Mouse (Mus musculus) megakaryocyte progenitor cell, adult 5-6 weeks (primary cell): Measurements from ENCODE around the gene Stn1. TPM values are rescaled to one million over a fixed set of nuclear protein-coding genes. Genes with fewer than 3 reads are reported as not detected.
"Not testable (repeated sequence)": the region's sequence is repeated elsewhere in the genome, so short reads cannot be mapped to it uniquely, and the experiment has no call there.

Experiments
- ATAC-seq: replicated peaks from 2 replicates; pipeline ENCODE4 v1.8.0; 2016; ENCODE audit warnings: mild to moderate bottlenecking, moderate TSS enrichment, inconsistent platforms; ENCODE audit not compliant: poor library complexity
- total RNA-seq, 2 experiments: library from RNA; stranded (forward) in 1 of 2; stranded (reverse) in 1 of 2; fragments of 157-497, 149-512 nt in 1 of 2; fragments of 200-1000 nt in 1 of 2; gene quantifications; 2 replicates each; pipeline versions ENCODE4 v1.2.3 to v1.2.4; 2015 to 2017

Stn1 gene
- total RNA-seq (2015) (5.3 and 7.7 TPM in 2 replicates), total RNA-seq (2017) (5.6 and 6.0 TPM in 2 replicates)

DNA sequence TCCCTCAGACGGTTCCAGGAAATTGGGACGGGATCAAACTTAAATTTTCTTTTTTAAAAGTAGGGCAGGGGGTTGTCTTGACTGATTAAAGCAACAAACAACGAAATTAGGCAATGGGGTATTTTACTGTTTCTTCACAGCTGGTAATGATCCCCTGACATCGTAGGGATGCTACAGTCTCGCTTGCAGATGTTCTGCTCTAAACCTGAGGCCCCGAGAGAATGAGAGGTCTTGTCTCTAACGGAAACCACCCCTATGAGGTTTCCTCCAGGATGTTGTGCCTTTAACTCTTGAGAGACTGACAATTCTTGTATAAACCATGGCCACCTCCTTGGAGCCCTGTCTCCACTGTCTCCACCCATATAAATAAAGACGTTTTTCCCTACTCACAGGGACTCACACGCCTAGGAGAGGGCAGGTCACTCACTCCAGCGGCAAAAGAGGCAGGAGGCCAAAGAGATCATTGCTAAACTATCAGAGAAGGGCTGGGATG lies at the start of gene Stn1:
Gene Stn1, minus strand, starts transcription at position 208 of the 493 bp plus-strand sequence.
- peak; percentile 24 for ATAC-seq

DNA sequence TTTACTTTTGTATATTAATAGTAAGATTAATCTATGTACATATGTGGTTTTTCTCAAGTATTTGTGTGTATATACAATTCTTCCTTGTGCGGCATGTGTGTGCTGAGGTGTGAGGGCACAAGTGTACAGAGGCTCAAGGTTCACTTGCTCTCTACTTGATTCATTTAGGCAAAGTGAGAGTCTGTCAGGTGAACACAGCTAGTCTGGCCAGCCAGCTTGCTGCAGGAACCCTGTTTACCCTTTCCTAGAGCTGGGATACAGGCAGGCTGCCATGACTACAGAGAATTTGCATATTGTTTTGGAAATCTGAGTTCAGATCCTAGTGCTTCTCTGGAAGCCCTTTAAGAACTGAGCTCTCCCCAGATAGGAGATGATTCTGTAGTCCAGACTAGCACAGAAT lies 49.7 kb upstream of the Stn1 start:
- ATAC-seq = no peak

DNA sequence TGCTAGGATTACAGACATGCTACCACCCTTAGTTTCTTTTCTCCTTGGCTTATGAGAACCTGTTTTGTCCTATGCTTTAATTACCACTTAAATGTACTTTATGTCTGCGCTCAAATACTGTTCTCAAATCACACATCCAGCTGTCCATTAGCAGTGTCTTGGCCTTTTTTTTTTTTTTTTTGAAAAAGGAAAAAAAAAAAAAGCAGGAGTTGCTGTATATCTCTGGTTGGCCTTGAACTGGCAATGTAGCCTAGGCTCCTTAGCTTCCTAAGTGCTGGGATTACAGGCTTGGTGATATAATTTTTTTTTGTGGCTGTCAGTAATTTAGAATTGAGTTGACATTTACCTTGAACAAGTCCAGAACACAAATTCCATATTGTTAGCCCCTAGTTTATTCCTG lies 48.5 kb upstream of the Stn1 start:
- ATAC-seq = no peak

DNA sequence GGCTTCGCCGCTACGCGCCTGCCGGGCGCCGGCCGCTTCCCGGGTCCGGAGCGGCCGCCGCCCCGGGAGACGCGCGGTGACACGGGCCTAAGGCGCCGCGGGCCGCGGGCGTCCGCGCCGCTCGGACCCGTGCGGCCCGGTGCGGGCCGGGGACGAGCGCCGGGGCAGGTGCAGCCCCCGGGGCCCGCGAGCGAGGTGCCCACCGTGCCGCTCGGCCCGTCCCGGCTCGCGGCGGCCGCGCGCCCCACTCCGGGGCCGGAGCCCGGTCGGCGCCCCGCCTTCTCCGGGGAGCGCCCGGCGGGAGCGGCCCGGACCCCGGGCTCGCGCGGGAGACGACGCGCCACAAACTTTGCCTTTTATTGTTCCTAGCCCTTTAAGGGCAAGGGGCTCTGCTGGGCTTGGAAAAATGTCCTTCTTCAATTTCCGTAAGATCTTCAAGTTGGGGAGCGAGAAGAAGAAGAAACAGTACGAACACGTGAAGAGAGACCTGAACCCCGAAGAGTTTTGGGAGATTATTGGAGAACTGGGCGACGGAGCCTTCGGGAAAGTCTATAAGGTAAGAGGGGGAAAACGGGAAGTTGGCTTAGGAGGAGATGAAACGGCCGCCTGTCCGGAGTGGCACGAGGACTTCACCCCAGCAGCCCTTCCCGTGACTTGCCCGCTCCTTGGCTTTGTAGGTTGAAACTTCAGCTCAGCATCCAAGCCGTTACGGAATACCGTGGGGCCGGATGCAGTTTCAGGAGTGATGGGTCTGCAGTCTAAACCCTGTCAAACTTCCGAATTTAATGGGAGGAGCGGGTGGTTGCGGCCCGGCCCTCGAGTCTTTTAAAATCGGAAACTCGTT lies 42.7 kb upstream of the Stn1 start:
- ATAC-seq = peak; percentile 20

DNA sequence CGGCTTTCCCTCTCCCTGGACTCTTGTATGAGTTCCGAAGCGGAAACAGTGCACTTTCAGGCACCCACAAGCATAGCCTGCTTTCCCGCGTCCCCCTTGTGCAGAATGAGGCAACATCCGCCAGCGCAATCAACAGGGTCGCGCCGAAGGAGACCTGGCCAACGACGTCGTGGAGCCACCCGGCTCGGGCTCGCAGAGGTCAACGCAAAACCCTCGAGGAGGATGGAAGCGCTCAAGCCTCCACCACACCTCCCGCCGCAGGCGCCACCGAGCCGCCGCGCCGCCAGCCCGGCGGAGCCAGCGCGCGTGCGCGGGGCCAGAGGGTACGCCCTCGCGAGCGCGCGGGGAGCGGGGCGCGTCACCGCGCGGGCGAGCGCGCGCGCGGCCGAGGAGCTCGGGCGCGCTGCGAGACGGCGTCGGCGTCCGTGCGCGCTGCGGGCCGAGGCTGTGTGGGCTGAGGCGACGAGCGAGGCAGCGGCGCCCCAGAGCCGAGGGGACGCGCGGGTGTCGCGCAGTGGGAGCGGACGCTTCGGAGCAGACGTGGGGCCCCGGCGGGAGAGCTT lies 42.0 kb upstream of the Stn1 start, which contains the start of gene Slk:
Gene Slk, plus strand, starts transcription at position 454 of the 563 bp plus-strand sequence.
- peak; percentile 78 for ATAC-seq

GRCm38 (mm10) chr19:47578581-47579224 lies 41.4 kb upstream of the Stn1 start:
- no peak for ATAC-seq

DNA sequence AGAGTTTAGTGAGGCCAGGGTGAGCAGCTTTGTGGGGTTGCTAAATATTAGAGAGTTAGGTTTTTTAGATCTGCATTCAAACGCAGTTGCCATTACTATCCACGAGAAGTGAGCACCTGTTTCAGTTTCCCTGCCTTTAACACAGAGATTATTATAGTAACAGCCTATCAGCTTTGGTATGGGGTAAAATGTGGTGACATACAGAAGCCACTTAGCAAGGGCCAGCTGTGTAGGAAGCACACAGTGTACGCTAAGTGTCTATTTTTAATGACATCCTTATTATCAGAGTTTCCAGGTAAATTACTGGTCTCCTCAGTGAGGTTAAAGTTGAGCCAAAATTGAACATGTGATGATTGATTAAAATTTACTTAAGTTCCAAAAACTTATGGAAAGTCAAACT lies 36.4 kb upstream of the Stn1 start:
- no peak for ATAC-seq

- not testable (repeated sequence) for ATAC-seq
Observed at GRCm38 (mm10) chr19:47571981-47572380, 34.7 kb upstream of the Stn1 start.

DNA sequence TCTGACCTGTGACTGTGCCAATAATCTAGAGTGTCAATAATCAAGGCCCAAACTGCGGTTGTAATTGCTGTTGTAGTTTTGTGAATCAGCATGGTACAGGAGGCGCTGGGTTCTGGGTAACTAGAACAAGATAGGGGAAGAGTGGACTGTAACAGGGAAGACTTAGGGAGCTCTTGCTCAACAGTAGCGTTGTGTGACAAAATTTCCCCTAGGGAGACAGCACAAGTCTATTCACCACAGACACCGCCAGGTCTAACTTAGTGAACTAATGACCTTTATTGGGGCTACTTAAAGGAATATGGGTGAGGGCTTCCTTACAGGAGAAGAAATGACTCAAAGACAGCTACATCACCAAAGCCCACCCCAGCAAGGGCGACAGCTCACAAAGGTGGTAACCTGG lies 32.7 kb upstream of the Stn1 start:
- peak; percentile 91 for ATAC-seq

DNA sequence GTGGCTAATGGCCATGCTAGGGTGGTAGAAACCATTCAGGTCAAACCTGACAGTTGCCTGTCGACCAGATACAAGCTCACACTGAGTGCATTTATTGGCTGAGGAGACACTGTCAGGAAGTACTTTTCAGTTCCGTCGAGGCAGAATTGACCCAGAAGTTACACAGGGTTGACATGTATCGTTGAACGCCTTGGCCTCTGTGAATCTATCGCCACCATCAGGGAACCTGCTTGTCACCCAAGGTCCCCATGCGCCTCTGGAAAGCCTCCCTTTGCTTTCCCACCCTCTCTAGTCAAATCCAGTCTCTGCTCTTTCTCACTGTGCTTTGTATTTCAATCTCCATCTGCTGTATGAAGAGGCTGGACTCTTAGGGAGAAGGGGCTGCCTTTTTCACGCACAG lies 28.7 kb upstream of the Stn1 start:
- ATAC-seq = no peak

GRCm38 (mm10) chr19:47565031-47565654 lies 27.8 kb upstream of the Stn1 start:
- no peak for ATAC-seq

DNA sequence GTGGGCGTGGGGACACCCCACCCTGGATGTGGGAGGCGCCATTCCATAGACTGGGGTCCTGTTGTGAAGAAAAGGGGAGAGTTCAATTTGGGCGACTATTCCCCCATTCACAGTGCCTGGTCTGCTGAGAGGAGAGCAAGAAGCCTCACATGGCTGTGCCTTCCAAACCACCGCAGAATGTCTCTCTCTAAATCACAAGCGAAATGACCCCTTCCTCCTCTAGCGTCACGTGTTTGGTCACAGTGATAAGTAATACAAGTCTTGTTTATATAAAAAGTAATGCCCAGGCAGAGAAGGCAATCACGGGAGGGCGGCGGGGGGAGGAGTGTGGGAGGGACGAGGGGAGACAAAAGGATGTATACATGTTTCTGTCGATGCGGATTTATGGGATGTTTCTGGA lies 26.4 kb upstream of the Stn1 start:
- ATAC-seq = no peak

DNA sequence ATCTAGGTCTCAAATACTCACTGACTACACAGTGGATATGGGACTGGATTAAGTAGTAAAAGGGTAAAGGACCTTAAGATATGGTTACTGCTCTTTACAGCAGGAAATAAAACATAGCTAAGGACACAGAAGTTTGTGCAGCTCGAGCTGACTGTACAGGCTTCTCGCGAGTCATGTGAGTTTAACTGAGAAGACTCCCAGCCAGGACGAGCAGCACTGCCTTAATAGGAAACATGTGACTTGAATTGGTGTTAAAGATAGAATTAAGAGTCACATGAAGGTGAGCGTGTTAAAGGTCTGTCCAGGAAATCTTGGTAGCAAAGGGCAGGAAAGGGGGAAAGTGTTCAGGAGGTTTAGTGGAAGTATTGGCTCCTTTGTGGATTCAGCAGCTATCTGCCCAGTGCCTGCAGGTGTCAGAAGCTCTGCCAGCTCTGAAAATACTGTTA lies 24.7 kb upstream of the Stn1 start:
- ATAC-seq = 0 out of 2 replicates have a peak, but pooled peaks have one; percentile 24

GRCm38 (mm10) chr19:47560544-47561161 lies 23.3 kb upstream of the Stn1 start:
- peak; percentile 81 for ATAC-seq

DNA sequence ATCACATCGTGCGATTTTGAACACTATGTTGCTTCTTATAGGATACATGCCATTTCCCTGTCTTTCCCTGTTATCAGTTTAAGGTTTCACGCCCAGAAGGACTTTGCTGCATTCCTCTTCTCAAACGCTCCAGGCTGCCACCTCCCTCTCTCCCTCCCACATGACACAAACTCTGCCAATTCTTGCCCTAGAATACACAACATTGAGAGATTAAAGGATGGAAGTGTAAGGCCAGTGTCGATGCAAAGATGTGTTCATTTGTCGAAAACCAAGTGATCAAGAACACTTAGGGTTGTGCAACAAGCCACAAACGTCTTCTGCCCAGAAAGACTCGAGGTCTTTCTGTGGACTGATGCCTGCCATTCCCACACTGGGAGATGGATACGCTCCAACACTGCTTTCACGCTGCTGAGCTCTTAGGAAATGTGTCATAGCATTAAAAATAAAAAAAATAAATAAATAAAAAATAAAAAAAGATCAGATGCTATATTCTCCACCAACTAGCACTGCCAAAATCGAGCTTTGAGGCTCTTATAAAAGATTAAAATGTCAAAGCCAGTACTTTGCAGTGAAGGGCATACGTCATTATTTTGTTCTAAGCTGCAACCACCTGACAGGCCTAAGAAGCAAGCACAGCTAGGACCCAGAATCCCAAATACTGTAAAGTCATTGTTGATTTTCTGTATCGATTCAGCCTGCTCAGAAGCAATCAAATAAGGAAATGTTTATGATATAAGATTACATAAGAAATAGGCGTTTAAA lies 22.6 kb upstream of the Stn1 start:
- no peak for ATAC-seq

GRCm38 (mm10) chr19:47559145-47559544 lies 21.8 kb upstream of the Stn1 start:
- no peak for ATAC-seq

DNA sequence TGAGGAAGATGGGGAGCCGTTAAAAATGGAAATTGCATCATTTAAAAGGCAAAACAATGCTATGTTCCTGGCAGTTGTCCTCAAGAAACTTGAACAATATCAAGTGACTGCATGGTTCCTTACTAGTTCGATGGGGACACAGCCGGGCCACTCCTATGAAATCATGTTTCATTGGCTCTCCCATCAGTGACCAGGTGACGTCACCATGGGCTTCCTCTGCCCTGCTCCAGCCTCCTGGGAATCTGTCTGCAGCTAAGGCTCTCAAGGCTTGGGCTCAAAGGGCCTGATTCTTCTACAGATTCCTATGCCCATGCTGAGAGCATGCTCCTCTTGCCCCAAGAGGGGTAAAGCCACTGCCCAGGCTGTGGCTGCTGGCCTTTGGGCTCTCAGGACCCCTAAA lies 12.3 kb upstream of the Stn1 start:
- no peak; the same call in 1 of the 2 replicates for ATAC-seq

GRCm38 (mm10) chr19:47549174-47549573 lies 11.9 kb upstream of the Stn1 start:
- no peak for ATAC-seq

DNA sequence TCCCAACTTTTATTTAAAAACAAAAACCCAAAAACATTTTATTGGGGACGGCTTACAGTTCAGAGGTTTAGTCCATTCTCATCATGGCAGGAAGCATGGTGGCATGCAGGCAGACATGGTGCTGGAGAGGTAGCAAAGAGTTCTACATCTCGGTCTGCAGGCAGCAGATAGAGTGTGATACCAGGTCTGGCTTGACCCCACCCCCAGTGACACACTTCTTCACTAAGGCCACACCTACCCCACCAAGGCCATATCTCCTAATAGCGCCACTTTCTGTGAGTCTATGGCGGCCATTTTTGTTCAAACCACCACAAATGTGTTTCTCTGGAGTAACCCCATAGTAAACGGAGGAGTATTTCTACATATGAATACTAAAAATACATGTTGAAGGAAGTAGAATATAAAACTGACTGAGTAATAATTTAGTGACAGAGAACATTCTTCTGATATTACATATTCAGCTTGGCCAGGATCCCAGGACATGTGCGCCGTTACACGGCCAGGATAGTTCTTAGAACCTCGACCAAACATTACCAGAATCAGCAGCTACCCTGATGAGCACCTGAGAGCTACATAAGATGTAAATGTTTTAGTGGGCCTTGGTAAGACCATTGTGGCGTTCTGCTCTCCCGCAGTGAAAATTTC lies 11.2 kb upstream of the Stn1 start:
- 0 out of 2 replicates have a peak, but pooled peaks have one; percentile 42 for ATAC-seq
